Mouse (Mus musculus) limb, embryonic 10.5 days (tissue): ENCODE data around the gene Btbd7. TPM values are rescaled to one million over a fixed set of nuclear protein-coding genes. Genes with fewer than 3 reads are reported as not detected.

Experiments used
- DNase-seq: peaks from one replicate; pipeline ENCODE4 v3.0.0-alpha.2; 2017; ENCODE audit warnings: low spot score
- H3K27ac ChIP-seq: fragments of 300-500 bp; sonication (generic); 2 replicates; pipeline ENCODE4 v1.5.1; 2016; ENCODE audit warnings: mild to moderate bottlenecking
- H3K27me3 ChIP-seq: fragments of 300-500 bp; sonication (generic); 2 replicates; pipeline ENCODE4 v1.6.1; 2016; ENCODE audit warnings: low read depth, mild to moderate bottlenecking; ENCODE audit not compliant: poor library complexity, severe bottlenecking
- H3K36me3 ChIP-seq: fragments of 300-500 bp; sonication (generic); 2 replicates; pipeline ENCODE4 v1.6.1; 2016; ENCODE audit warnings: mild to moderate bottlenecking, moderate library complexity
- H3K4me1 ChIP-seq: fragments of 300-500 bp; sonication (generic); 2 replicates; pipeline ENCODE4 v1.6.1; 2016
- H3K4me3 ChIP-seq: fragments of 300-500 bp; sonication (generic); 2 replicates; pipeline ENCODE4 v1.5.1; 2016; ENCODE audit warnings: mild to moderate bottlenecking, moderate library complexity
- H3K9me3 ChIP-seq: fragments of 300-500 bp; sonication (generic); replicated peaks from 2 replicates; pipeline ENCODE4 v1.6.1; 2016; ENCODE audit warnings: mild to moderate bottlenecking
- WGBS: fragments of 180-500 bp; shearing (Covaris S2); methylation state at CpG from one replicate; pipeline ENCODE4 v1.1.7; 2016; 5-methylcytosine and 5-hydroxymethylcytosine counted together
- polyA plus RNA-seq: library from polyadenylated mRNA; unstranded; fragments of >200 nt; fragmentation: Nextera tagmentation; extraction: Ambion mirVana; gene quantifications from 2 replicates; pipeline ENCODE4 v1.2.1, GENCODE M21; 2016

The Btbd7 gene
- polyA plus RNA-seq, 1 experiment from 2014 or later = 18.2 TPM

GRCm38 (mm10) chr12:102743589-102744574, 134.4 kb downstream of the Btbd7 start, which contains the start of the genes Moap1 and Tmem251:
TSS of gene Moap1 (minus strand) at chr12:102743661.
TSS of gene Tmem251 (plus strand) at chr12:102743762.
- peak; percentile 95 for DNase-seq
- Histone ChIP-seq H3K27me3 (no peaks in the 10 kb centered on the region), H3K4me1 (peaks cover 22% of the 10 kb centered on the region), H3K36me3 (peaks cover 36% of the 10 kb centered on the region), H3K9me3 (no peaks in the 10 kb centered on the region), H3K27ac (peak within 1 kb of the TSS; percentile 91), H3K4me3 (peak within 1 kb of the TSS; percentile 81)
- WGBS = under 1% methylated on average over 63 of the region's 63 CpGs

GRCm38 (mm10) chr12:102743036-102743588, 135.2 kb downstream of the Btbd7 start:
- WGBS = under 1% methylated on average over 33 of the region's 33 CpGs
- H3K9me3 ChIP-seq = no peaks in the 10 kb centered on the region
- H3K27me3 ChIP-seq = no peaks in the 10 kb centered on the region
- peaks cover 22% of the 10 kb centered on the region for H3K4me1 ChIP-seq
- peak overlapping the region; percentile 81 for H3K4me3 ChIP-seq
- peak overlapping the region; percentile 91 for H3K27ac ChIP-seq
- no peak for DNase-seq
- peaks cover 29% of the 10 kb centered on the region for H3K36me3 ChIP-seq

- Histone ChIP-seq H3K4me1 (peaks cover 22% of the 10 kb centered on the region), H3K27me3 (no peaks in the 10 kb centered on the region), H3K36me3 (peaks cover 18% of the 10 kb centered on the region), H3K9me3 (no peaks in the 10 kb centered on the region), H3K27ac (no peak overlapping the region), H3K4me3 (no peak overlapping the region)
- DNase-seq = no peak
- WGBS = 86% methylated on average over 7 of the region's 7 CpGs
Observed at GRCm38 (mm10) chr12:102742056-102742455, 136.2 kb downstream of the Btbd7 start.

GRCm38 (mm10) chr12:102740285-102740684, 138.0 kb downstream of the Btbd7 start:
- peaks cover 22% of the 10 kb centered on the region for H3K4me1 ChIP-seq
- WGBS = 64% methylated on average over 3 of the region's 3 CpGs
- no peak overlapping the region for H3K27ac ChIP-seq
- no peak overlapping the region for H3K4me3 ChIP-seq
- no peaks in the 10 kb centered on the region for H3K9me3 ChIP-seq
- no peak for DNase-seq
- H3K36me3 ChIP-seq = peaks cover 12% of the 10 kb centered on the region
- H3K27me3 ChIP-seq = no peaks in the 10 kb centered on the region

- H3K36me3 ChIP-seq = peaks cover 12% of the 10 kb centered on the region
- 87% methylated on average over 5 of the region's 5 CpGs for WGBS
- H3K4me3 ChIP-seq = no peak overlapping the region
- H3K9me3 ChIP-seq = no peaks in the 10 kb centered on the region
- DNase-seq = no peak
- H3K27me3 ChIP-seq = no peaks in the 10 kb centered on the region
- H3K27ac ChIP-seq = no peak overlapping the region
- H3K4me1 ChIP-seq = peaks cover 13% of the 10 kb centered on the region
Observed at GRCm38 (mm10) chr12:102739096-102739495, 139.2 kb downstream of the Btbd7 start.

- DNase-seq = peak; percentile 81
- Histone ChIP-seq H3K36me3 (no peaks in the 10 kb centered on the region), H3K4me1 (peaks cover 35% of the 10 kb centered on the region), H3K4me3 (no peak overlapping the region), H3K27me3 (no peaks in the 10 kb centered on the region), H3K27ac (no peak overlapping the region), H3K9me3 (no peaks in the 10 kb centered on the region)
- whole genome bisulfite sequencing = 16% methylated on average over 5 of the region's 5 CpGs
Observed at GRCm38 (mm10) chr12:102733381-102733780, 144.9 kb downstream of the Btbd7 start.

GRCm38 (mm10) chr12:102730798-102731619, 147.3 kb downstream of the Btbd7 start:
- no peaks in the 10 kb centered on the region for H3K9me3 ChIP-seq

More at GRCm38 (mm10) chr12:102730798-102731619, 147.3 kb downstream of the Btbd7 start:
- 41% methylated on average over 16 of the region's 16 CpGs for WGBS
- Histone ChIP-seq H3K36me3 (no peaks in the 10 kb centered on the region), H3K27me3 (no peaks in the 10 kb centered on the region), H3K27ac (peak overlapping the region; percentile 93), H3K4me1 (peaks cover 37% of the 10 kb centered on the region), H3K4me3 (peak overlapping the region; percentile 39)
- DNase-seq = no peak

Other genes starting within 250 kb of the Btbd7 start
- gene Itpk1, start 173.5 kb downstream of the Btbd7 start, polyA plus RNA-seq = 9.7 and 11.0 TPM in 2 replicates
- 34.8 and 38.8 TPM in 2 replicates for gene Moap1, start 134.8 kb downstream of the Btbd7 start, polyA plus RNA-seq
- gene Tmem251, start 134.7 kb downstream of the Btbd7 start, polyA plus RNA-seq = 11.7 TPM in 2 replicates
- gene Gm28051, start 120.7 kb downstream of the Btbd7 start, polyA plus RNA-seq = not detected in 2 replicates
- gene Gon7, start 120.7 kb downstream of the Btbd7 start, polyA plus RNA-seq = 46.1 and 52.2 TPM in 2 replicates
- 55.8 and 56.5 TPM in 2 replicates for gene Ubr7, start 120.5 kb downstream of the Btbd7 start, polyA plus RNA-seq
- gene Gm20604, start 119.8 kb downstream of the Btbd7 start, polyA plus RNA-seq = 29.5 and 33.8 TPM in 2 replicates
- gene Cox8c, start 20.8 kb upstream of the Btbd7 start, polyA plus RNA-seq = not detected in 2 replicates
- gene Unc79, start 70.4 kb upstream of the Btbd7 start, polyA plus RNA-seq = 0.05 TPM in 2 replicates